Mouse (Mus musculus) testis, adult 2 months (tissue): ENCODE measurements at regions not wholly inside any gene's neighbourhood (a gene's known extent, or its start where the extent isn't known, plus 50 kb on each side); places are given as distances from the start of the nearest gene placed in this dataset.

Experiments used
- H3K27ac ChIP-seq: fragments of 200-500 bp; 2 replicates; pipeline ENCODE4 v1.5.1; 2012; ENCODE audit warnings: low read depth, low read length; ENCODE audit not compliant: control insufficient read depth, insufficient read depth
- H3K27me3 ChIP-seq: fragments of 200-500 bp; 2 replicates; pipeline ENCODE4 v1.6.1; 2012; ENCODE audit warnings: mild to moderate bottlenecking, low read length, moderate library complexity; ENCODE audit not compliant: control insufficient read depth, insufficient read depth
- H3K36me3 ChIP-seq: fragments of 200-500 bp; 2 replicates; pipeline ENCODE4 v1.6.1; 2012; ENCODE audit warnings: mild to moderate bottlenecking, low read length; ENCODE audit not compliant: control insufficient read depth, insufficient read depth
- H3K4me1 ChIP-seq: fragments of 200-500 bp; 2 replicates; pipeline ENCODE4 v1.6.1; 2012; ENCODE audit warnings: low read length; ENCODE audit not compliant: control insufficient read depth, insufficient read depth
- H3K4me3 ChIP-seq: fragments of 200-500 bp; 2 replicates; pipeline ENCODE4 v1.5.1; 2012; ENCODE audit warnings: low read depth, mild to moderate bottlenecking, low read length, moderate library complexity, mixed read lengths; ENCODE audit not compliant: control insufficient read depth
- CTCF ChIP-seq: fragments of 200-500 bp; IDR thresholded peaks from 2 replicates; pipeline ENCODE4 v1.5.1; 2012; ENCODE audit warnings: low read depth, mild to moderate bottlenecking, inconsistent platforms, low read length, moderate library complexity; ENCODE audit not compliant: control insufficient read depth, insufficient read depth, insufficient replicate concordance
- POLR2A ChIP-seq: fragments of 200-500 bp; IDR thresholded peaks from 2 replicates; pipeline ENCODE4 v1.6.1; 2012; ENCODE audit warnings: low read depth, mild to moderate bottlenecking, inconsistent platforms, low read length, moderate library complexity; ENCODE audit not compliant: control insufficient read depth

DNA sequence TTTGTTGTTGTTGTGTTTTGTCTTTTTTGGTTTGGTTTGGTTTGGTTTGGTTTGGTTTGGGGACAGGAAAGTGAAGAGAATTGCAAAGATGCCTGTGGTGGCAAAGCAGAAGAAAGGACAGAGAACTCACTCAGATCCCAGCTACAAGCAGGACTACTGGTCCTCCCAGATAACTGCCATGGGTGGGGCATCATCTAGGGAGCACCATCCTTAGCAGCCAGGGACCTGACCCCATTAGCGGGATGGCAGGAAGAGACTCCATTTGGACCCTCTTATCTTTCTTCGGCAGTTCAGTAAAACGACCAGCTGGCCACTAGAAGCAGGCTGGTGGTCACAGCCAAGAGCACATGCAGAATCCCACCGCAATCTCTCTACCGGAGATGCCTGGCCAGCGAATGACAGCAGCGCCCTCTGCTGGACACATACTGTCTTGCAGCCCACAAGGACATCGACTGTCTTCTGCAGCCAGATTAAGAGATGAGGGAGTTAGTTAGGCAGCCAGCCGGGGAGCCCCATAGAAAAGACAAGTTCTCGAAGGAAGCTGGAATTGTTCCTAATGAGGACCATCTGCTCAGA lies 119.8 kb downstream of the Gm9195 start:
- Histone ChIP-seq H3K4me3 (peak overlapping the region; percentile 19; the same call in 1 of the 2 replicates), H3K27me3 (no peaks in the 10 kb centered on the region), H3K4me1 (peaks cover 9% of the 10 kb centered on the region), H3K36me3 (no peaks in the 10 kb centered on the region), H3K27ac (no peak overlapping the region)
- TF ChIP-seq POLR2A (no peak), CTCF (peak; percentile 99)

DNA sequence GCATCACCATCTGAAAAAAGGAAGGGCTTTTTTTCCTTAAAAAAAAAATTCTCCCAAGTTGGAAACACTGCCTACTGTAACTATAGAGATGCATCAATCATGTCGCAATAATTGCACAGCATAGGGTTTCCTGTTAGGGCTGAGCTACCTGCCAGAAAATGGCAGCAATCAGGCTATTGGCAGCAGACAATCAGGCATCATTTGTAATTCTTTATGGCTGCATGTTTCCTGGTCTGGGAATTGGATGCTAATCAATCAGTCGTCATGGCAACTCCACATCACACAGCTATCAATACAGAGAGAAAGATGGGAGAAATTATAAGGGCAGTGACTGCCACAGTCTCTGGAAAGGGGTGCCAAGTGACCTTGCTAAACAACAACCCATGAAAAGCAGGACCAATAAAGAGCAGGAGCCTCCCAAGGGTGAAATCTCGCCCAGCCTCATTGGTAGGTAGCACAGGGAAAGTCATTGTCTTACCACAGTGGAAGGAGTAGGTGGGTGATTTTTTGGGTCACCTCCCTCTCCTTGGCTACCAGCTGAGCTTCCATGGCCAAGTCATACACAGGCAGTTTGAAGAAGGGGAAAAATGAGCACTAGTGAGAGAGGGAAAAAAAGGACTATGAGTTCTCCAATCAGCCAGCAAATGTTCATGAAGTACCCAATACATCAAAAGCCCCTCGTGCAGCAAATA lies 130.7 kb downstream of the Gm9195 start:
- Histone ChIP-seq H3K4me3 (no peak overlapping the region), H3K36me3 (no peaks in the 10 kb centered on the region), H3K27ac (no peak overlapping the region), H3K4me1 (no peaks in the 10 kb centered on the region), H3K27me3 (no peaks in the 10 kb centered on the region)
- no peak for TF ChIP-seq CTCF
- TF ChIP-seq POLR2A: no peak

DNA sequence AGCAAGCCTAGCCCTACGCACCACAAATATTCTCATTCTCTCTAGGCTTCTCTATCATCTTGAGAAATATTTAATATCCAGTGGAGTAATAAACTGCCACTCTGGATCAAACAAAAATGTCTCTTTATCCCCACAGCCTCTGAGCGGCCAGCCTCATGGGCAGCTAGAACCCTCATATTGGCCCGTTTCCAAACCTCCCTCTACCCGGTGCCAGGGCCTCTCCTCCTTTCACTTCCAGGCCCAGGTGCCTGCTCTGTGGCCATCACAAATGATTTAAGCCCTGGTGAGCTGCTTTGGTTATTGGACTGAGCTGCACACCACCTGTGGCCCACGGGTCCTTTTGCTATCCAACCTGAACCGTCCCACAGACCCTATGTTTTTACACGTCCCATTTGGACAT lies 131.5 kb downstream of the Gm9195 start:
- no peaks in the 10 kb centered on the region for H3K36me3 ChIP-seq
- no peak overlapping the region for H3K4me3 ChIP-seq
- no peak for TF ChIP-seq CTCF
- no peak for TF ChIP-seq POLR2A
- no peaks in the 10 kb centered on the region for H3K4me1 ChIP-seq
- no peak overlapping the region for H3K27ac ChIP-seq
- no peaks in the 10 kb centered on the region for H3K27me3 ChIP-seq

DNA sequence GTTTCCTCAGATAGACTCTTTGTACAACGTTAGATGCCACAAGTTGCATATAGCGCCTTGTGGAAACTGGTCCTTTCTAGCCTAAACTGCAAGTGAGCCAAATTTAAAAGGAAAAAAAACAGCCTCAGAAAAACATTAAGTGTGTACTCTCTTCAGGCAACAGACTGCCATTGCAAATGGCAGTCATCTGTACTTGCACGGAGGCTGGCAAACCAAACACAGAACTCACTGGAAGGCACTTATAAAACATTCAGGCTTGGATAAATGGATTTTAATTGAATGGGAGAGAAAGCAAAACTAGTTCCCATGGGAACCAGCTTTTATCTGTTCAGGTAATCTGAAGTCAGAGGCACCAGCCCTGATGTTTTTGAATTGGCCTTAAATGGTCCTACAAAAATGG lies 133.7 kb downstream of the Gm9195 start:
- no peaks in the 10 kb centered on the region for H3K4me1 ChIP-seq
- no peak overlapping the region for H3K4me3 ChIP-seq
- no peaks in the 10 kb centered on the region for H3K36me3 ChIP-seq
- H3K27me3 ChIP-seq: no peaks in the 10 kb centered on the region
- TF ChIP-seq CTCF (no peak), POLR2A (no peak)
- H3K27ac ChIP-seq: no peak overlapping the region

DNA sequence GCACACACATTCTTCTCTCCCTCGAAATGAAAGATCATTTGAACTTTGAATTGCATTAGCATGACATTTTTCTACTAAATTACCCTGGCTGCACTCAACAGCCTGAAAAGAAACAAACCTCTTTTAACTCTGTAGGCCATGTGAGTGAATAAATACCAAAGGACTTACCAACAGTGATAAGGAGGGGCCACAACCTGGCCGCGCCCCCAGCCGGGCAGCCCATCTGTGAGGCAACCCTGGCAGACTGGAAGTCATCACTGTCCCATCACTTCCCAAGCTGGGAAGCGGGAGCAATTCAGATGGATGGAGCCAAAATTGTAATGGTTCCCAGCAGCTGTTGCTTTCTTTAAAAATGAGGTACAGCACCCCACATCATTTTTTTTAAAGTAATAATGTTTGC lies 149.5 kb downstream of the Gm9195 start:
- H3K27ac ChIP-seq: no peak overlapping the region
- H3K36me3 ChIP-seq: no peaks in the 10 kb centered on the region
- H3K4me3 ChIP-seq: no peak overlapping the region
- TF ChIP-seq CTCF: no peak
- TF ChIP-seq POLR2A: no peak
- no peaks in the 10 kb centered on the region for H3K27me3 ChIP-seq
- H3K4me1 ChIP-seq: peaks cover 3% of the 10 kb centered on the region

DNA sequence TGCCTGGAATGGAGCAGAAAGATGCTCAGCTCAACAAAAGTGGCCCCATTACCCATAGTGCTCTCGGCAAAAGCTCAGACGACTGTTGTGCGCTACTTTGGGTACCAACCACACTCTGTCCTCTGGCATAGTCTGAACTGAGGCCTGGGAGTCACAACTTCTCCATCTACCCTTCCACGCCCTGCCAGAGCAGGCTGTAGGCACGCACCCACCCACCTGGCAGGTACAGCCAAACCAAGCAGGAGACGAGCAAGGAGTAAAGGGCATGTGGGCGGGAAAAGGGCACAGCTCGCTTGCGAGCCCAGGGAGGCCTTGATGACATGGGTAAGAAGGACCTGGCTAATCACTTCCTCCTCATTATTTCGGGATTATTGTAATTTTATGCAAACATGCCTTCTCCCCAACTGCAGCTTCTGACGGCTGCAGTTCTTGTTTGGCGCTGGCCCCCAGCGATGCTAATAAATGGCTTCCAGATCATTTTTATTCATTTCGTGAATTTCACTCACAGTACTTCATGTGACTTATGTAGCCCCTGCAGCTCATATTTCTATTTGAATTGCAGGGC lies 150.0 kb downstream of the Gm9195 start:
- H3K27ac ChIP-seq: no peak overlapping the region
- no peaks in the 10 kb centered on the region for H3K36me3 ChIP-seq
- no peak for TF ChIP-seq CTCF
- no peak for TF ChIP-seq POLR2A

DNA sequence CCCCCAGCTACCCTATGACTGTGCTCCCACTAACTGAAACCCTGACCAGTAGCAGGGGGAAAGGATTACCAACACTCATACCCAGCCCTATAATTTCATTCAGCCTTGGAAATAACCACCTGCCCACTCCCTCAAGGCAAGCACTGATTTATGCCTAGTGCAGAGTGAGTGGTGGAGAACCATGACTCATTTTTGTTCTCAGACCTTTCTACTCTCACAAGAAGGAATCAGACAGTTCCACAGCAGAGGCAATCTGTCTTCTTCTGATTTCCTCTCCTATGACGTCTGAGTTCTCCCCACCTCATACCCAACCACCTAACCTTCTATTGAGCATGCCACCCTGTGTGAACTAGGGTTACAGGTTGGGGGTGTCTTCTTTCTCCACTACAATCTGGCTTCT lies 153.6 kb downstream of the Gm9195 start:
- TF ChIP-seq POLR2A (no peak), CTCF (no peak)
- H3K36me3 ChIP-seq: no peaks in the 10 kb centered on the region
- H3K4me3 ChIP-seq: no peak overlapping the region
- H3K27me3 ChIP-seq: no peaks in the 10 kb centered on the region
- no peak overlapping the region for H3K27ac ChIP-seq
- H3K4me1 ChIP-seq: peaks cover 3% of the 10 kb centered on the region

More for the DNA sequence above, 150.0 kb downstream of the Gm9195 start:
- Histone ChIP-seq H3K4me3 (no peak overlapping the region), H3K27me3 (no peaks in the 10 kb centered on the region), H3K4me1 (peaks cover 3% of the 10 kb centered on the region)

DNA sequence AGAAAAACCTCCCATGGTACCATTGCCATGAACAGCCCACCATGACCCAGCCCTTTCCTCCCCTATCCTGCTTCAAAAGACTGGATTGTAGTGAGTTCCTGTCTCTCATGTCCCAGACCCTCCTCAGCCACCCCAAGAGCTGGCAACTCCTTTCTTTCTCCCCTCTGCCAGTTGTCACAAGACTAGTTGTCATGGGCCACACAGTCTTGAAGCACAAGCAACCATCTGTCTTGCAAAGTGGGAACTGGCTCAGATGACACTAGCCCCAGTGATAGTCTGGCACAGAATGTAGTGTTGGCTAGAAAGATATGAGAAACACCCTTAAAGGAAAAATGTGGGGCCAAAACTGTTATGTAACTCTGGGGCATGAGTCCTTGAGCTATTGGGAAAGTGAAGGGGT lies 187.8 kb downstream of the Gm9195 start:
- Histone ChIP-seq H3K4me1 (no peaks in the 10 kb centered on the region), H3K27me3 (no peaks in the 10 kb centered on the region), H3K27ac (no peak overlapping the region), H3K4me3 (no peak overlapping the region), H3K36me3 (no peaks in the 10 kb centered on the region)
- TF ChIP-seq POLR2A (no peak), CTCF (no peak)
